Mouse (Mus musculus) forebrain, embryonic 11.5 days (tissue): ENCODE data around the gene Gimd1. TPM values are rescaled to one million over a fixed set of nuclear protein-coding genes. Genes with fewer than 3 reads are reported as not detected.

Experiments used
- ATAC-seq: fragments of 200-750 bp; cut with Nextera tagmentation; replicated peaks from 2 replicates; pipeline ENCODE4 v1.8.0; 2017; ENCODE audit warnings: moderate TSS enrichment; ENCODE audit not compliant: low FRiP score
- DNase-seq: peaks from one replicate; pipeline ENCODE4 v3.0.0-alpha.2; 2017; ENCODE audit warnings: low spot score
- H3K27ac ChIP-seq: fragments of 300-500 bp; sonication (generic); 2 replicates; pipeline ENCODE4 v1.5.1; 2014; ENCODE audit warnings: low read depth, low read length
- H3K27me3 ChIP-seq: fragments of 300-500 bp; sonication (generic); 2 replicates; pipeline ENCODE4 v1.6.1; 2014; ENCODE audit warnings: mild to moderate bottlenecking, low read length, mixed read lengths; ENCODE audit not compliant: control insufficient read depth, insufficient read depth
- H3K36me3 ChIP-seq: fragments of 300-500 bp; sonication (generic); 2 replicates; pipeline ENCODE4 v1.6.1; 2014; ENCODE audit warnings: mild to moderate bottlenecking, low read length, moderate library complexity, mixed read lengths; ENCODE audit not compliant: control insufficient read depth, insufficient read depth
- H3K4me1 ChIP-seq: fragments of 300-500 bp; sonication (generic); replicated peaks from 2 replicates; pipeline ENCODE4 v1.6.1; 2014; ENCODE audit warnings: low read length, mixed read lengths; ENCODE audit not compliant: control insufficient read depth, insufficient read depth
- H3K4me2 ChIP-seq: fragments of 300-500 bp; sonication (generic); 2 replicates; pipeline ENCODE4 v1.6.1; 2014; ENCODE audit warnings: low read depth, mild to moderate bottlenecking, low read length, moderate library complexity, mixed read lengths; ENCODE audit not compliant: severe bottlenecking
- H3K4me3 ChIP-seq: fragments of 300-500 bp; sonication (generic); 2 replicates; pipeline ENCODE4 v1.5.1; 2014; ENCODE audit warnings: low read depth, low read length
- H3K9ac ChIP-seq: fragments of 300-500 bp; sonication (generic); 2 replicates; pipeline ENCODE4 v1.6.1; 2014; ENCODE audit warnings: low read length
- H3K9me3 ChIP-seq: fragments of 300-500 bp; sonication (generic); 2 replicates; pipeline ENCODE4 v1.6.1; 2016; ENCODE audit warnings: low read length, mixed read lengths; ENCODE audit not compliant: control insufficient read depth
- WGBS: fragments of 180-500 bp; shearing (Covaris S2); extraction: QIAGEN DNeasy Blood & Tissue Kit; methylation state at CpG from one replicate; pipeline ENCODE4 v1.1.7; 2014; 5-methylcytosine and 5-hydroxymethylcytosine counted together
- polyA plus RNA-seq: library from polyadenylated mRNA; unstranded; fragments of >200 nt; fragmentation: Nextera tagmentation; extraction: Ambion mirVana; gene quantifications from 2 replicates; pipeline ENCODE4 v1.2.1, GENCODE M21; 2014

Gene Gimd1
- polyA plus RNA-seq, result not detected in 2 replicates

GRCm38 (mm10) chr3:132629601-132630239 lies at the start of gene Gimd1:
Gene Gimd1, plus strand, starts transcription at chr3:132629820.
- Histone ChIP-seq H3K9me3 (no peaks in the 10 kb centered on the region), H3K4me3 (no peak within 1 kb of the TSS), H3K27me3 (no peaks in the 10 kb centered on the region), H3K4me2 (no peak within 1 kb of the TSS), H3K27ac (no peak within 1 kb of the TSS), H3K9ac (no peak within 1 kb of the TSS), H3K4me1 (no peaks in the 10 kb centered on the region), H3K36me3 (no peaks in the 10 kb centered on the region)
- no peak for ATAC-seq
- 93% methylated on average over 11 of the region's 11 CpGs for WGBS
- DNase-seq, result no peak

- DNase-seq, result no peak
- Histone ChIP-seq H3K9me3 (no peaks in the 10 kb centered on the region), H3K27ac (no peak overlapping the region), H3K27me3 (no peaks in the 10 kb centered on the region), H3K36me3 (no peaks in the 10 kb centered on the region), H3K9ac (no peak overlapping the region), H3K4me1 (no peaks in the 10 kb centered on the region), H3K4me3 (no peak overlapping the region), H3K4me2 (no peak overlapping the region)
- no peak for ATAC-seq
- 84% methylated on average over 3 of the region's 3 CpGs for WGBS
Observed at GRCm38 (mm10) chr3:132581198-132581597, 48.4 kb upstream of the Gimd1 start.

- ATAC-seq (peak; percentile 36; the same call in 1 of the 2 replicates), DNase-seq (no peak)
- H3K9me3 ChIP-seq, result no peaks in the 10 kb centered on the region
- H3K36me3 ChIP-seq, result no peaks in the 10 kb centered on the region
- no peak overlapping the region for H3K9ac ChIP-seq
- H3K27me3 ChIP-seq, result no peaks in the 10 kb centered on the region
- no peak overlapping the region for H3K4me2 ChIP-seq
- no peaks in the 10 kb centered on the region for H3K4me1 ChIP-seq
- 58% methylated on average over 4 of the region's 4 CpGs for WGBS
- no peak overlapping the region for H3K27ac ChIP-seq
- no peak overlapping the region for H3K4me3 ChIP-seq
Observed at GRCm38 (mm10) chr3:132582339-132582738, 47.3 kb upstream of the Gimd1 start.

GRCm38 (mm10) chr3:132585122-132585972 lies 44.3 kb upstream of the Gimd1 start:
- Histone ChIP-seq H3K27me3 (no peaks in the 10 kb centered on the region), H3K9me3 (no peaks in the 10 kb centered on the region), H3K4me1 (no peaks in the 10 kb centered on the region), H3K4me3 (no peak overlapping the region), H3K9ac (no peak overlapping the region), H3K36me3 (no peaks in the 10 kb centered on the region), H3K27ac (no peak overlapping the region), H3K4me2 (no peak overlapping the region)
- ATAC-seq, result no peak
- DNase-seq, result no peak
- WGBS, result 82% methylated on average over 8 of the region's 8 CpGs

- DNase-seq, result no peak
- no peak overlapping the region for H3K4me2 ChIP-seq
- no peaks in the 10 kb centered on the region for H3K36me3 ChIP-seq
- no peak overlapping the region for H3K4me3 ChIP-seq
- no peaks in the 10 kb centered on the region for H3K4me1 ChIP-seq
- 90% methylated on average over 1 of the region's 1 CpGs for WGBS
- H3K27me3 ChIP-seq, result no peaks in the 10 kb centered on the region
- no peak overlapping the region for H3K27ac ChIP-seq
- no peak for ATAC-seq
- H3K9me3 ChIP-seq, result no peaks in the 10 kb centered on the region
- no peak overlapping the region for H3K9ac ChIP-seq
Observed at GRCm38 (mm10) chr3:132588146-132588545, 41.5 kb upstream of the Gimd1 start.

GRCm38 (mm10) chr3:132590010-132590409 lies 39.6 kb upstream of the Gimd1 start:
- WGBS, result 73% methylated on average over 3 of the region's 3 CpGs
- H3K4me2 ChIP-seq, result no peak overlapping the region
- no peak overlapping the region for H3K27ac ChIP-seq
- H3K9me3 ChIP-seq, result no peaks in the 10 kb centered on the region
- H3K4me1 ChIP-seq, result no peaks in the 10 kb centered on the region
- ATAC-seq (no peak), DNase-seq (no peak)
- no peak overlapping the region for H3K4me3 ChIP-seq
- no peaks in the 10 kb centered on the region for H3K27me3 ChIP-seq
- H3K9ac ChIP-seq, result no peak overlapping the region
- no peaks in the 10 kb centered on the region for H3K36me3 ChIP-seq

- no peak overlapping the region for H3K27ac ChIP-seq
- DNase-seq (no peak), ATAC-seq (no peak)
- no peaks in the 10 kb centered on the region for H3K36me3 ChIP-seq
- no peak overlapping the region for H3K4me3 ChIP-seq
- no peaks in the 10 kb centered on the region for H3K4me1 ChIP-seq
- no peak overlapping the region for H3K4me2 ChIP-seq
- 70% methylated on average over 1 of the region's 1 CpGs for WGBS
- no peaks in the 10 kb centered on the region for H3K27me3 ChIP-seq
- H3K9me3 ChIP-seq, result no peaks in the 10 kb centered on the region
- H3K9ac ChIP-seq, result no peak overlapping the region
Observed at GRCm38 (mm10) chr3:132590604-132591003, 39.0 kb upstream of the Gimd1 start.

- no peak overlapping the region for H3K4me2 ChIP-seq
- H3K36me3 ChIP-seq, result no peaks in the 10 kb centered on the region
- no peaks in the 10 kb centered on the region for H3K4me1 ChIP-seq
- H3K9me3 ChIP-seq, result no peaks in the 10 kb centered on the region
- H3K4me3 ChIP-seq, result no peak overlapping the region
- no peaks in the 10 kb centered on the region for H3K27me3 ChIP-seq
- WGBS, result 56% methylated on average over 8 of the region's 8 CpGs
- no peak overlapping the region for H3K9ac ChIP-seq
- H3K27ac ChIP-seq, result no peak overlapping the region
- no peak for ATAC-seq
- no peak for DNase-seq
Observed at GRCm38 (mm10) chr3:132628741-132629140, 879 bp upstream of the Gimd1 start.
